Mouse (Mus musculus): ENCODE measurements around the gene Hoxb4. TPM values are rescaled to one million over a fixed set of nuclear protein-coding genes. Genes with fewer than 3 reads are reported as not detected.

The Hoxb4 gene
- total and polyA plus RNA-seq, 2 experiments from 2014 or later, result 0.66 TPM; not detected in 1

DNA sequence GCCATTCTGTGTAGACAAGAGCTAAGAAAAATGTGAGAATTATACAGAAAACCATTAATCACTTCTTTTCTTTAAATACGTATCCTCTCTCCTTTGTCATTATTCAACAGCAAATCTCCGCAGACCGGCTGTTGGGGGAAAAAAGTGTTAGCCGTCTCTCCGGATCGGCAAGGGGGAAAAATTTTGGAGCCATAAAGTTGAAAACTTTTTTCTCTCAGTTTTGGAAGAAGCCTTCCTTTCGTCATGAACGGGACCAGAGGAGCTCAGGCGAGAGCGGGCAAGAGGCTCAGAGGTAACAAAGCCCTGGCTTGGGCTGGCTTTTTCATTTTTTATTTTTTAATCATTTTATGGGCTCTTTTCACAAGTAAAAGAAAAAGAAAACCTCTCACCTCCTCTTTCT lies 5.1 kb downstream of the Hoxb4 start, which contains the start of gene Hoxb3:
Gene Hoxb3 (plus strand): TSS at position 173 of the 400 bp plus-strand sequence.
- Histone ChIP-seq H3K4me3 (ENCODE audit: low read depth, low read length) (no peak within 1 kb of the TSS), H3K27me3 (ENCODE audit: insufficient read depth, low read length) (peaks cover 99% of the 10 kb centered on the region), H3K9me3 (ENCODE audit: low read length) (no peaks in the 10 kb centered on the region), H3K4me1 (ENCODE audit: insufficient read depth, low read length) (no peaks in the 10 kb centered on the region), H3K36me3 (ENCODE audit: insufficient read depth, low read length) (no peaks in the 10 kb centered on the region), H3K27ac (ENCODE audit: low read depth, low read length) (no peak within 1 kb of the TSS), H3K9ac (replicated peaks; ENCODE audit: low read length, poor library complexity, severe bottlenecking) (no peak within 1 kb of the TSS), H3K4me2 (ENCODE audit: low read depth, low read length, poor library complexity, severe bottlenecking) (no peak within 1 kb of the TSS)
- TF ChIP-seq CTCF (IDR thresholded peaks at IDR 0.05), result no peak
- WGBS, result 7% methylated on average over 10 of the region's 10 CpGs
- ATAC-seq (ENCODE audit: low FRiP score), result no peak
- no peak for DNase-seq (ENCODE audit: low spot score)

DNA sequence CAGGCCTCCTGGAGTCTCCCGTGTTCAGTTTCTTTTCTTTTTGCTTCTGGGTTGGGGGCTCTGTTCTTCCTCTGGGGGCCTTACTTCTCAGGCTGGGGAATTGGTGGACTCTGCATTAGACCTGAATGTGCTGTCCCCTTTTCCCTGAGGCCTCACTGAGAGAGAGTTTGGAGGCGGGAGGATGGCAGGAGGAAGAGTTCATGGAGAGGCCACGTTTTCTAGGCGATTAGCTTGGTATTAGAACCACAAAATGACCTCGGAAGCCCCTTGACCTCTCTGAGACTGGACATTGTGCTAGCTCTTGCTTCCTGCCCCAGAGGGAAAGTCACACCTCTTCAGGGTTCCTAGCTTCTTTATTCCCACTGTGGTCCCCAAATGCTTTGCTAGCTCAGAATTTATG lies 6.1 kb downstream of the Hoxb4 start:
- Histone ChIP-seq H3K27ac (ENCODE audit: low read depth, low read length) (no peak overlapping the region), H3K4me2 (ENCODE audit: low read depth, low read length, poor library complexity, severe bottlenecking) (no peak overlapping the region), H3K36me3 (ENCODE audit: insufficient read depth, low read length) (no peaks in the 10 kb centered on the region), H3K4me3 (ENCODE audit: low read depth, low read length) (no peak overlapping the region), H3K9me3 (ENCODE audit: low read length) (no peaks in the 10 kb centered on the region), H3K27me3 (ENCODE audit: insufficient read depth, low read length) (peaks cover 99% of the 10 kb centered on the region), H3K4me1 (ENCODE audit: insufficient read depth, low read length) (no peaks in the 10 kb centered on the region), H3K9ac (replicated peaks; ENCODE audit: low read length, poor library complexity, severe bottlenecking) (no peak overlapping the region)
- ATAC-seq (ENCODE audit: low FRiP score), result no peak
- no peak for TF ChIP-seq CTCF (IDR thresholded peaks at IDR 0.05)
- no peak for DNase-seq (ENCODE audit: low spot score)
- 0% methylated on average over 5 of the region's 5 CpGs for WGBS

DNA sequence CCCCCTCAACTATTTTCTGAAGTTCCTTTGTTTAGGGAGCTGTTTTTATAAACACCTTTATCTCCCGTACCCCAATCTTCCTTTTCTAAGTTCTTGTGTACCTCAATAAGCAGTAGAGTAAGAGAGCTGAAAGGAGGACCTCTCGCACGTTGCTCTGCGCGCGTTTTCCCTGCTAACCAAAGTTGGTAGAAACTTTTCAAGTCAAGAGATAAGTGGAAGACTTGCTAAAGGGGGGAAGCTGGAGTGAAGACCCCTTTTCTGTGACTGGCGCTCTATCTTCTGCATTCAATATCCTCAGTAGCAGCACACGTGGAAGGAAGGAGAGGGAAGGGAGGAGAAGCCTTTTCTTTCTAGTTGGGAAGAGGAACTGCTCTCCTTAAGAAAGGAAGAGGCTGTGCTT lies 6.9 kb downstream of the Hoxb4 start:
- Histone ChIP-seq H3K4me3 (ENCODE audit: low read depth, low read length) (no peak overlapping the region), H3K27ac (ENCODE audit: low read depth, low read length) (no peak overlapping the region), H3K36me3 (ENCODE audit: insufficient read depth, low read length) (no peaks in the 10 kb centered on the region), H3K9me3 (ENCODE audit: low read length) (no peaks in the 10 kb centered on the region), H3K4me1 (ENCODE audit: insufficient read depth, low read length) (no peaks in the 10 kb centered on the region), H3K9ac (replicated peaks; ENCODE audit: low read length, poor library complexity, severe bottlenecking) (no peak overlapping the region), H3K4me2 (ENCODE audit: low read depth, low read length, poor library complexity, severe bottlenecking) (no peak overlapping the region), H3K27me3 (ENCODE audit: insufficient read depth, low read length) (peaks cover 99% of the 10 kb centered on the region)
- TF ChIP-seq CTCF (IDR thresholded peaks at IDR 0.05), result no peak
- ATAC-seq (ENCODE audit: low FRiP score) (no peak), DNase-seq (ENCODE audit: low spot score) (no peak)
- 5% methylated on average over 8 of the region's 8 CpGs for WGBS

DNA sequence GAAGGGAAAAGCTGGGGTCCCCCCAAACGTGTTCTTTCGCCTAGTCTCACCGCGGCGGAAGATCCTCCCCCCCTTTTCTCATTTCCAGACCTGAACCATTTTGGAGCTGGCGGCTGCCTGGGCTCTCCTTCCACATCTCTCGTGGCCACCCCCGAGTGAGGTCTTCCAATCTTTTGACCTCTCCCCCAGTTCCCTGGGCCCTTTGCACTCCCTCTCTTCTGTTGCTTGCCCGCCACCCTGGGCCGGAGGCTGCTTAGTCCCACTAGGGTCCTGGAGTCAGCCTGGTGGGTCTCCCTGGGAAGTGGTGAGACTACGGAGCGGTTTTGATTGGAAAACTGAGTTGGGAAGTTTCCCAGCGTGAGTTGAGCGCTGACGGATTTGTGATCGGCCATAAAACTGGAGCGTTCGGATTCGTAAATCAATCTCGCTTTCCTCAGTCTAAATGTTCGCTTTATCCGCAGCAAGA lies 7.7 kb downstream of the Hoxb4 start:
- Histone ChIP-seq H3K9me3 (ENCODE audit: low read length) (no peaks in the 10 kb centered on the region), H3K9ac (replicated peaks; ENCODE audit: low read length, poor library complexity, severe bottlenecking) (no peak overlapping the region), H3K27me3 (ENCODE audit: insufficient read depth, low read length) (peaks cover 100% of the 10 kb centered on the region), H3K4me3 (ENCODE audit: low read depth, low read length) (no peak overlapping the region), H3K27ac (ENCODE audit: low read depth, low read length) (no peak overlapping the region), H3K4me2 (ENCODE audit: low read depth, low read length, poor library complexity, severe bottlenecking) (no peak overlapping the region), H3K4me1 (ENCODE audit: insufficient read depth, low read length) (no peaks in the 10 kb centered on the region), H3K36me3 (ENCODE audit: insufficient read depth, low read length) (no peaks in the 10 kb centered on the region)
- DNase-seq (ENCODE audit: low spot score) (no peak), ATAC-seq (ENCODE audit: low FRiP score) (no peak)
- WGBS, result 3% methylated on average over 22 of the region's 22 CpGs
- TF ChIP-seq CTCF (IDR thresholded peaks at IDR 0.05), result no peak

DNA sequence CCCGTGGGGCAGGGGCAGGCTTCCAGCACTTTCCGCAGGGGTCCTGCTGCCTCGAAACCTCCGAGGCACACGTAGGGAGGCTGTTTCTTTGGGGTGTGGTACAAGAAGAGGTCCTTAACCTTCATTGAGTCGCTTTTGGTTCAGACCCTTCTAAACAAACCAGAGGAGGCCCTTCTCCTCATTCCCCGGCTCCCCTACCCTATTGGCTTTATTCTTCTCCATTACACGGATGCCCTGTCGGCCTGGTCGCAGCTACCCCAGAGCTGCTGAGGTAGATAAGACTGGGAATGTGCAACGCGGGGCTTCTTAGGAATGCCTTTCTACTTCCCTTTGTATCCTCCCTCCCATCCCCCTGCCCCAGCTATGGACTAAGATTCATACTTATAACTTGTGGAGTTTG lies 8.6 kb downstream of the Hoxb4 start:
- H3K27ac ChIP-seq (ENCODE audit: low read depth, low read length), result no peak overlapping the region
- H3K4me1 ChIP-seq (ENCODE audit: insufficient read depth, low read length), result no peaks in the 10 kb centered on the region
- no peaks in the 10 kb centered on the region for H3K36me3 ChIP-seq (ENCODE audit: insufficient read depth, low read length)
- H3K9me3 ChIP-seq (ENCODE audit: low read length), result no peaks in the 10 kb centered on the region
- DNase-seq (ENCODE audit: low spot score) (no peak), ATAC-seq (ENCODE audit: low FRiP score) (no peak)
- no peak for TF ChIP-seq CTCF (IDR thresholded peaks at IDR 0.05)
- no peak overlapping the region for H3K4me2 ChIP-seq (ENCODE audit: low read depth, low read length, poor library complexity, severe bottlenecking)
- under 1% methylated on average over 12 of the region's 12 CpGs for WGBS
- no peak overlapping the region for H3K9ac ChIP-seq (replicated peaks; ENCODE audit: low read length, poor library complexity, severe bottlenecking)
- peaks cover 100% of the 10 kb centered on the region for H3K27me3 ChIP-seq (ENCODE audit: insufficient read depth, low read length)
- H3K4me3 ChIP-seq (ENCODE audit: low read depth, low read length), result no peak overlapping the region

DNA sequence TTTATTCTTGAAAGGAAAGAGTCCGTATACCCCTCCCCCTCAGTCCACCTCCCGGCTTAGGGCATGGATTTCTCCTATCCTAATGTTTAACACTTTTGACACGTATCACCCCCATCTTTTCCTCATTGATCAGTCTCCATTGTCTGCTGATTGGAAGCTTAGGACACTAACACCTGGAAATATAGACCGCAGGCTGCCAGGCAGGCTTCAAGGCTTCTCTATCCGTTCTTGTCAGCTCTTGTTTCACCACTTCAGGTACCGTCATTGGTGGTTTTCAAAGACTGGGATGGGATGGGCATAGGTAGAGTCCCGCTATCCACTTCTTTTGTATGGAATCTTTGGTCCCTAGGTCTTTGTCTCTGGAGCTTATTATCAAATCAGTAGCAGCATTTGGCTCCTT lies 9.1 kb downstream of the Hoxb4 start:
- H3K9ac ChIP-seq (replicated peaks; ENCODE audit: low read length, poor library complexity, severe bottlenecking), result no peak overlapping the region
- no peak overlapping the region for H3K4me2 ChIP-seq (ENCODE audit: low read depth, low read length, poor library complexity, severe bottlenecking)
- H3K9me3 ChIP-seq (ENCODE audit: low read length), result no peaks in the 10 kb centered on the region
- no peak overlapping the region for H3K4me3 ChIP-seq (ENCODE audit: low read depth, low read length)
- DNase-seq (ENCODE audit: low spot score) (no peak), ATAC-seq (ENCODE audit: low FRiP score) (no peak)
- H3K36me3 ChIP-seq (ENCODE audit: insufficient read depth, low read length), result no peaks in the 10 kb centered on the region
- no peak overlapping the region for H3K27ac ChIP-seq (ENCODE audit: low read depth, low read length)
- H3K4me1 ChIP-seq (ENCODE audit: insufficient read depth, low read length), result no peaks in the 10 kb centered on the region
- WGBS, result 3% methylated on average over 7 of the region's 7 CpGs
- TF ChIP-seq CTCF (IDR thresholded peaks at IDR 0.05), result no peak
- H3K27me3 ChIP-seq (ENCODE audit: insufficient read depth, low read length), result peaks cover 100% of the 10 kb centered on the region
